Mouse (Mus musculus): ENCODE data around the gene Tmprss9.
A peak's percentile ranks its signal among the peaks of the same experiment; 100 is the strongest.

The Tmprss9 gene

DNA sequence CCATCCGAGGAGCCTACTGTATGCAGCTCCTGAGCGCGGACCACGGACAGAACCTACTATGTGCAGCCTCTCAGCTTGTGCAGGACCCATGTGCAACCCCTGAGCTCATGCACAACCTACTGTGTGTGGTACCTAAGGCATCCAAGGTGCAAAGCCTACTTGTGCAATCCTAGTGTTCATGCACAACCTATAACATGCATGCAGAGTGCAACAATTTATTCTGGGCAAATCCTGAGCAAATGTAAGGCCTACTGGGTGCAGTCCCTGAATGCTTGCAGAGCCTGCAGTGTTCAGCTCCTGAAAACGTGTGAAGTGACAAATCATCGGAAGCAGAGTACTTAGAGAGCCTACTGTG is 65.1 kb downstream of the Tmprss9 start:
- no peak for DNase-seq (ENCODE audit: low spot score in 2 of 2)

DNA sequence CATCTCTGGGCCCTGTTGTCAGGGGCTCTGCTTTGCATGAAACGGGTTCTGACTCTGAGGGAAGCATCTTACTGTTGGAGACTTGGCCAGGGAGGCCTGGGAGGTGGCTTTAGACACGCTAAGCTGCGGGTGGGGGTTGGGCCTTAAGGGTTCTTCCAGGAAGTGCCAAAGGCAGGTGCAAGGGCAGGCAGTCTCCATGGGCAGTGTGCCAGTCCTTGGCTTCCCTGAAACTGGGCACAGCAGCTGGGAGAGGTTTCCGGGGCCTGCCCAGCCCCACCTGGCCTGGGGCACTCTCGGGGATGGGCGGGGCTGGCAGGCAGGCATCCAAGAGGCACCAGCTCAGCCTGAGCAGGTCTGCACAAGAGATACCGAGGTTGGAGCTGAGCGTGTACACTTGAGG is 66.0 kb downstream of the Tmprss9 start:
- DNase-seq (ENCODE audit: low spot score in 2 of 2), result peak in 1 of 2 experiments; percentile 64

DNA sequence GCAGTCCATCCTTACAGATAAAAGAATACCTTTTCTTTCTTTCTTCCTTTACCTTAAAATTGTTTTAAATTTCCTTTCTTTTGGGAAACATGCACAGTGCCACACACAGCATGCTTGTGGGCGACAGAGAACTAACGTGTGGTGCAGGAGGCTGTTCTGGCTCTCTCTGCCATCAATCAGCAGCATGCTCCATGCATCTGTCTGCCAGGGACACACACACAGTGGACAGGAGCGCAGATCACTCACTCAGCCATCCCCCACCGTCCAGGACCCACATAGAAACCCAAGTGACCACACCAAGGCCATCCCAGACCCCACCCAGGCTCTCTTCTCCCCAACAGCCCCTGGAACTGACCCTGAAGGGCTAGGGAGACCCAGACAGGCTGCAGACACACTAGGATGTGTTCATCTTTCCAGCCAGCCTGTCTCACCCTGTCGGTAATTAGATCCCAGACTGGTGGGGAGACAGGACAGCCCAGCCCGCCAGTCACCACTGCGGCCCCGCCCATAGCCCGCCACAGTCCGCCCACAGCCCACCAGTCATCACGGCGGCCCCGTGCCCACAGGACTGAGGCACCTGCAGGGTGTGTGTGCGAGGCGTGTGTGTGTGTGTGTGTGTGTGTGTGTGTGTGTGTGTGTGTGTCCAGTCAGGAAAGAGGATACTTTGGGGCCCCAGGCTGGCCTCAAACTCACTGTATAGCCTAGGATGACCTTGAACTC is 67.3 kb downstream of the Tmprss9 start:
- no peak for DNase-seq (ENCODE audit: low spot score in 2 of 2)

DNA sequence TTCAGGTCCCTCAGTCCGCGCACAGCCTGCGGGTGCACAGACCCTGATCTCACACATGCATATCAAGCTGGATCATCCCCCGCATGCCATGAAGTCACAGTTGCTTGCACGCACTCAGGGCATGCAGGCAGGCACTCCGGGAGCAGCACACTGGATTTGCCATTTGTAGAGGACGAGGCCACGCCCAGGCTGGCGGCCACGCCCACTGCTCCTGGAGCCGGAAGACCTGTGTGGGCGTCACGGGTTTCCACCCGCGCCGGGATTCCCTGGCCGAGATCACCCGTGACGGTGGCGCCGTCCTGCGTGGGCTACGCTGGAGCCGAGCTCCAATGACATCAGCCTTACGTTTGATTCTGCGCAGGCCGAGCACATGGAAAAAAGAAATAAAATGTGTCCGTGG is 68.0 kb downstream of the Tmprss9 start:
- DNase-seq (ENCODE audit: low spot score in 2 of 2), result peak in 1 of 2 experiments; percentile 57

DNA sequence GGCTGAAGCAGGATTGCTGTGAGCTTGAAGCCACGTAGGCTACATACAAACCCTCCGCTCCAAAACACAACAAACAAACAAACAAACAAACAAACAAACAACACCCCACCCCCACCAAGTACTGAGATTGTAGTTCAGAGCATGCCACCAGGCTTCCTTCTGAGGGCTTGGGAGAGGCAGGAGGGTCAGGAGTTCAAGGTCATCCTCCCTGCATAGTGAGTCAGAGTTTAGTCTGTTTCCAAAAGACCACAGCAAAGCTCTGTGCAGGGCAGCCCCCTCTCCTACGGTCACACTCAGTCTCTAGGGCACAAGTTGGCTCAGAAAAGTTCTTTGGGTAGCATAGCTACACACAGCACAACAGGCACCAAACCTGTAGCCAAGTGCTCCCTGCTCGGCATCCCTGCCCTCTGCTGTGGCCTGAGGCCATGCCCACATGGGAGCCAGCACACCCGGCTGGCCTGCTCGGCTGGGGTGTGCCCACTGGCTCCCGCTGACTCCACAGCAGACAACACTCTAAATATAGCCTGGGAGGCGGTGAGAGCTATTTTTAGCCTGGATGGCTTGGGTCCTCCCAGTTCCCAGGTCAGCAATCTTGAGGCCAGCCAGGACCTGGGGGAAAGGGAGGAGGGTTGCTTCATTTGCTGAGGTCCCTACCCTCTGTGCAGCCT is 68.8 kb downstream of the Tmprss9 start:
- no peak for DNase-seq (ENCODE audit: low spot score in 2 of 2)

DNA sequence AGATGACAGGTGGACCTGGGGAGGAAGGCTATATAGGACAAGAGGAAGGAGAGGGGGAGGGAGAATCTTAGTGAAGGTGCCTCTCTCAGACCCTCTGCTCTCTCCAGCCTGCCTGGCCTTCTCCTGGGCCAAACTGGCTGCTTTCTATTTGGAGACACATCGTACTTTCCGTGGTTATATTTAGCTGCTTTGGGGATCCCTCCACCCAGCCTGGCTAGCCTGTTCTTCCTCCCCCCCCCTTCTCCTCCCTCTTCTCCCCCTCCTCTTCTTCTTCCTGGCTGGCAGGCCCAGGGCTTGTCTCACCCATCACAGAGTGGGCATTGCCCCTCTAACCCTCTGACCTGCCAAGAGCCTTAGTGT is 69.3 kb downstream of the Tmprss9 start:
- no peak for DNase-seq (ENCODE audit: low spot score in 2 of 2)

DNA sequence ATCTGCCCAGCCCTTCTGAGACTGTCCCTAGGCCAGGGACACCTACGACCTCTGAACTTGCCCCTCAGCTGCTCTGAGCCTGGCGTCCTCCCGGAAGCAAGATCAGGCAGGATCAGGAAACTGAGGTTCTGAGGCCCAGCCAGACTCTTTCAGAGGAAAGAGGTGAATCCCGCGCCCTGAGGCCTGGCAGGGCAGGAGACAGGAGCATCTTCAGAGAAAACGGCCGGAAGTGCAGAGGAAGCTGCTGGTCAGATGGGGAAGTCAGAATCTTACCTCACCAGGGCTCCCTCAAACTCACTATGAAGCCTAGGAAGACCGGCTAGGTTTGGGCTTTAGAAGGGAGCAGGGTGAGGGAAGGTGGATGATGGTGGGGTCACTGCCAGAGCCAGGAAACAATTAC is 71.3 kb downstream of the Tmprss9 start:
- DNase-seq (ENCODE audit: low spot score in 2 of 2), result no peak

DNA sequence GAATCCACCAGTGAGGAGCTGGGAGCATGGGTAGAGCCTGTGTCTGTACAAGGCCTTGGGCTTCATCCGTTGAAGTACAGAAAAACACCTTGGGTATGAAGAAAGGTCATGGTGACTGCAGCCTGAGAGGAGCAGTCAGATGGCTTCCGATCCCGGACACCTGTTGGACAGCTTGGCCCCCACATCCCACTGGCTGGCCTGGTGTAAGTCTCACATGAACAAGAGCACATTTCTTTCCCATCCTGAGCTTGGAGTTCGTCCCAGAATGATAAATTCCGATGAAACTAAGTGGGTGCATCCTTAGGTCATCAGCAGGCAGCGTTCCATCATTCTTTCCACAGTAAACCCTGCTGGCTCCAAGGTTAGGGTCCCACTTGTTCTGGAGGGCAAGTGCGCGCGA is 72.1 kb downstream of the Tmprss9 start:
- DNase-seq (ENCODE audit: low spot score in 2 of 2), result no peak

DNA sequence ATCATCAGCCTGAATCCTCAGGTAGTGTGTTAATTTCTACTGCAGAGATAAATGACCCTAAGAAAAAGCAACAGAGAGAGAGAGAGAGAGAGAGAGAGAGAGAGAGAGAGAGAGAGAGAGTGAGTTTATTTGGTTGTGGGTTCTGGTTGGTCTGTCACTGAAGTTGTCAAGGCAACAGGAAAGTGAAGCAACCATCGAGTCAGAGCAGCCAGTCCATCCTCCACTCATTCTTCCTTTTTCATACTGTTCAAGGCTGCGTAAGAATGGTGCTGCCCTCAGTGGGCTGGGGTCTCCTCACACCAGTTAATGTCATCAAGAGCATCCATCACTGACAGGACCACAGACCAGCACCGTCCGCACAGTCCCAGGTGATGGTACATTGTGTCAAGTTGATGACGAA is 72.6 kb downstream of the Tmprss9 start:
- no peak for DNase-seq (ENCODE audit: low spot score in 2 of 2)

DNA sequence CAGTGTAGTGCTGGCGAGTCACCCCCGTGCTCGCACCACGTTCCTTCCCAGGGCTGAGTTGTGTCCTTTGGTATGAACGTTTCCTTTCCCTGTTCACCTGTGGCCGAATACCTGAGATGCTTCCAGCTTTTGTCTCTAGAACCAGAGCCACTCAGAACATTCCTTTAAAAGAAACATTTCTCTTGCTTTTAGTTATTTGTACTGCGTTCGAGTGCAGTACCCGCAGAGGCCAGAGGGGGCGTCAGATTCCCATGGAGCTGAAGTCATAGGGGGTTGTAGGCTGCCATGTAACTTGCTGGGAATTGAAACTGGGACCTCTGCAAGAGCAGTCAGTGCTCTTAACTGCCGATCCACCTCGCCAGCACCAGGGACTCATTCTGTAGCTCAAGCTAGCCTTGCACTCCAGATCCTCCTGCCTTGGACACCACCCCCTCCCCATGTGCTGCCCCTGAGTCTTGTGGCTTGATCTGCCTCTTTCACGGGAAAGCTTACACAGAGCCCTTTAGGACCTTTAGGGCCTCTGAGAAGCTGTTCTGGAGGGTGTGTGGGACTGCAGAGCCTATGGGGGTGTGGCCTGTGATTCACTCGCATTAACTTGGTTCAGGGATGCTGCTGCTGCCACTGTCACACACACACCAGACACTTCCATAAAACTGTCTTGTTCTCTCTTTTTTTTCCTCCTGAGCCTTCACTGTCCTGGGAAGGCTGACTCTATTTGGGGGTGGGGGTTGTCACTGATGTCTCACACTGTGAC is 75.2 kb downstream of the Tmprss9 start:
- no peak for DNase-seq (ENCODE audit: low spot score in 2 of 2)

DNA sequence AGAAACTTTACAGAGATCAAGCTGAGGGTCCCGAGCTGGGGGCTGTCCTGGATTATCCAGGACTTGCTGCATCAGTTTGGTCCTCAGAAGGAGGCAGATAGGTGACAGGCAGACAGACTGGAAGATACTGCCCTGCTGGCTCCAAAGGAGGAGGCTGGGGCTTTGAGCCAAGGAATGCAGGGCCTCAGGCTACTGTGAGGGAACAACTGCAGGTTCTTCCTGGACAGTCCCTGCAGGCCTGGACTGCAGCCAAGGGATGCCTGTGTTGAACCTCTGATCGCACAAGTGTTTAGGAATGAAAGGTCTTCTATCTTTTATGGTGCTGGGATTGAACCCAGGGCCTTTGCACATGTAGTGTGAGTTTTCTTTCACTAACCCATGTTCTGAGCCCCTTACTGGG is 76.2 kb downstream of the Tmprss9 start:
- DNase-seq (ENCODE audit: low spot score in 2 of 2), result no peak

DNA sequence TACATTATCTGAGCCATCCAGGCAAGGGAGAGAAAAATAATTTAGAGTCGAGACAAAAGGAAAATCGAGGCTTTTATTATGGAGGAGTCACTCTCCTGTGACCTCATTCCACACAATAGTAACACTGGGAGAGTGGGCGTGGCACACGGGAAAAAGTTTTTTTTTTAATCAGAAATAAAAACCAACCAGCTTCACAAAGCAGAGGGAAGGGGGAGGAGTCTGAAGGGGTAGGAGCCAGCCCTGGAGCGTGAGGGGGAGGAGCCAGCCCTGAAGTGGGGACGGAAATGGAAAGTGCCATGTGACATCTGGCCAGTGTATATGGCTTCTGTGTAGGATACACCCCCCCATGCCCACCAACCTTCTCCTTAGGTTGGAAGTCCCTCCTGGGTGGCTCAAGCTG is 76.9 kb downstream of the Tmprss9 start:
- no peak for DNase-seq (ENCODE audit: low spot score in 2 of 2)

DNA sequence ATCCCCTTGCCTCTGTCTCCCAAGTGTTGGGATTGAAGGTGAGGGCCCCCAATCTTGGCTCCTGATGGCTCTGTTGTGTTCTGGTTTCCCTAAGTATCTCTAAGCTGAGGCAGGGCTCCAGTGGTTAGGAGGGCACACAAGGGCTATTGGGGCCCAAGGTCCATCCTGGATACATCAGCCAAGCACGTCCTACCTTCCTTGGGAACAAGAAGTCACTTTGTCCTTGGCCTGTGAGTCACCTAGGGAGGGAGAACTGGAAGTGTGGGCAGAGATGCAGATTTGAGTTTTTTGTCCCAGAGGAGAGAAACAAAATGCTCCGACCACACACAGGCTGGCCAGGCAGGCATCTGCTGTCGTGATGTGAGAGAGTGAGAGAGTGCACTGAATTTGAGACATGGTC is 77.4 kb downstream of the Tmprss9 start:
- DNase-seq (ENCODE audit: low spot score in 2 of 2), result no peak

Data from cerebellum, postnatal 4 days (tissue).